Mouse (Mus musculus) gastrocnemius, adult 2 months (tissue): ENCODE results near the gene Gm20388. TPM values are rescaled to one million over a fixed set of nuclear protein-coding genes. Genes with fewer than 3 reads are reported as not detected.

Source experiments
- DNase-seq: peaks from one replicate; pipeline ENCODE4 v3.0.0; 2022
- H3K27ac ChIP-seq: fragments of 200-600 bp; 2 replicates; pipeline ENCODE4 v1.8.1; 2022; ENCODE audit warnings: mild to moderate bottlenecking
- H3K4me3 ChIP-seq: fragments of 200-600 bp; 2 replicates; pipeline ENCODE4 v1.8.1; 2022; ENCODE audit warnings: mild to moderate bottlenecking, moderate library complexity
- CTCF ChIP-seq: fragments of 200-600 bp; IDR thresholded peaks from 2 replicates; pipeline ENCODE4 v1.8.1; 2022; ENCODE audit warnings: antibody characterized with exemption, mild to moderate bottlenecking, moderate library complexity
- intact Hi-C: fragments of 180-260 bp; cut with DNase I; formaldehyde crosslinking; loops from one replicate; pipeline ENCODE4 v1.15.1; 2025
- total RNA-seq, 2 experiments: library from RNA; stranded (reverse); gene quantifications; 2 replicates each; pipeline ENCODE4 v1.2.3; 2021

The Gm20388 gene
- total RNA-seq, 2 experiments from 2014 or later = 6.1 to 15.0 TPM

DNA sequence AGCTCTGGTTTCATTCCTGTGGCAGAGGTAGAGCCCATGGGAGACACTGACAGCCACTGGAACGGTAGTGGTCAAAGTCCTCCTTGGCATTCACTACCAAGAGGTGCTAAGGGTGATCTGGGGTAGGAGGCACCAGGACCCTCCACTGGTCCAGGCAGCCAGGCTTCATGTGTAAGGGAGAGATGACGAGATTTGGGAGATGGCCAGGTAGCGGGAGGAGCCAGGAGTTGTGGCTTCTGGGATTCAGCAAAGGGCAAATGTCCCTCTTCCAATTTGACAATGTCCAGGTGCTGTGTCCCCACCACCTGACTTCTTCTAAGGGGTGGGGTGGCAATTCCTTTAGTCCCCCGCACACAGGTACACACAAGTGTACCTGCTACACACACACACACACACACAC, 501.7 kb downstream of the Gm20388 start:
- intact Hi-C loops = no loop called here
- Histone ChIP-seq H3K27ac (no peak overlapping the region), H3K4me3 (no peak overlapping the region)
- DNase-seq = peak; percentile 24
- no peak for TF ChIP-seq CTCF

DNA sequence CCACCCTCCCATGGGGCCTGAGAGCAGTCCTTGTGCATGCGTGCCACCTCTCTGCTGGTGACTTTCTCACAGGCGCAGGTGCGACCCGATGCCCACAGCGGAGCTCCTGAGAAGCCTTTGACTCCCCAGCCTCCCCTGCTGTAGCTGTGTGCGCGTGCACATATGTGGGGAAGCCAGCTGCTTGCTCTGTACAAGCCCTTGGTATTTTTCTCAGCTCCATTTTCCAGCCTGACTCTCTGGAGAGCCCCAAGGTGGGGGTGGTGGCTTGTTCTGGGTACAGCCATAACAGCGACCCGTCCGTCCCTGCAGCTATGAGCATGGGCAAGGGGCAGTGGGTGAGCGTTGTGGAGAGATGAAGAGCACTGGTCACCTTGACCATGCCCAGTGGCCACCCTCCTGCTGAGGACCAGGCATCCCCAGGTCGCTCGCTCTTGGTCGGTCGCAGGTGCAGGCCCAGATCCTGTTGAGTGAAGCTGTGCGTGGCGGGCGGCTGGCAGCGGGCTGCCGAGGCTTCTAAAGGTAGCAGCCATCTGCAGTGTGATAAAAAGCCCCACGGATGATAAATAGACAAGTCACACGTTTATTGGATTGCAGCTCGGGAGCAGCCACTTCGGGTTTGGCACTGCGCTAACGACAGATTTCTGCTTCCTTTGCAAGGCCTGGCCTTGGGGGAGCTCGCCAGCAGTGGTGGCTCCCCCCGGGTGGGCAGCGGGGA, 502.4 kb downstream of the Gm20388 start:
- DNase-seq = no peak
- no peak overlapping the region for H3K4me3 ChIP-seq
- intact Hi-C loops = no loop called here
- TF ChIP-seq CTCF = no peak
- H3K27ac ChIP-seq = no peak overlapping the region

DNA sequence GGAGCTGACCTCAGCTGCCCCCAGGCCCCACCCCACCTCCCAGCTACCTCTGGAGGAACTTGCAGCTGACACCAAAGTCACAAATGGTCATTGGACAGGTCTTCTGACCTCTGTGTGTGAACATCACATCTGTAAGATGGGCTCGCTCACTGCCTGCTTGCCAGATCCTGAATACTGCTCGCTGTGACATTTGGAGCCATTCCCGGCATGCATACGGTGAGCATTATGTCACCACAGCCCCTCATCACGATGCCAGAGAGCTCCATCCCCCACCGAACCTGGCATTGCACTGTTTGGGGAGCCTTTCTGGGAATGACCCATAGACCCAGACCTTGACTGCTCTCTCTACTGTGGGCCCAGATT, 503.0 kb downstream of the Gm20388 start:
- TF ChIP-seq CTCF = no peak
- no peak overlapping the region for H3K27ac ChIP-seq

DNA sequence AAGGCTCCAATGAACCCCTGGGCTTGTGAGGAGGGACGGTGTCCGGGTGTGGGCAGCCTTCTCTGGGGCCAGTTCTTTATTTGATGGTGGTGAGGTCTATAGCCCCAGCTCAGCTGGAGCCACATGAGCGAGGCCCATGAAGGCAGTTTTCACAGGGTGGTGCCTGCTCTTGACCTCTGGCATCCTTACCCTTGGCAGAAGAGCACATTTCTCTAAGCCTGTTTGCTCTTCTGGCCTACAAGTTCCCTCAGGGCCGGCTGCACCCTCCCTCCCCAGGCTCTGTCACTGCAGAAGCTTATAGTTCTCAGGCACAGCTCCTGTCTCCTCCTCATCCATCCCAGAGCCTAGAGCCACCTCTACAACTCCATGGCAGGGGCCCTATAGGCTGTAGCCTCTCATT, 503.6 kb downstream of the Gm20388 start:
- Histone ChIP-seq H3K27ac (no peak overlapping the region), H3K4me3 (no peak overlapping the region)
- DNase-seq = no peak
- intact Hi-C loops = no loop called here
- no peak for TF ChIP-seq CTCF

More for the DNA sequence above, 503.0 kb downstream of the Gm20388 start:
- intact Hi-C loops = no loop called here
- no peak overlapping the region for H3K4me3 ChIP-seq
- DNase-seq = no peak

DNA sequence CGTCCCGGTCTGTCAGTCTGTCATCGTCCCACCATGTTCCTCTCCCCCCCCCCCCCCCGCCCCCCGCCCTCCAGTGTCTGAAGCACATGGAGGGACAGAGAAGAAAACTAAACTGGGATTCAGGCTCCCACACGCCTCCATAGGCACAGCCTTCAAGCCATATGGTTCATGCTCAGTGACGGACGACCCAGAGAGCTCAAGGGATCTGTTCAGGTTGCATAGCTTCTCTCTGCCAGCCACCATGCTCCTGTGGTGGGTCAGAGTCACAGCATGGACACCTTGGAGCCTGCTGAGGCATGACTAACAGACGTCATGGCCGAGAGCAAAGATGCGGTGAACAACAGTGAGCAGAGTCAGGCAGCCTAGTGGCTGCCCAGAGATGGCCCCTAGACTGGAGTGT, 504.8 kb downstream of the Gm20388 start:
- DNase-seq = no peak
- Histone ChIP-seq H3K27ac (peak overlapping the region; percentile 87), H3K4me3 (no peak overlapping the region)
- intact Hi-C loops = loop anchor here (5.0 kb wide), 1 partner anchor 122 kb away; no protein-coding TSS in a partner anchor
- no peak for TF ChIP-seq CTCF

DNA sequence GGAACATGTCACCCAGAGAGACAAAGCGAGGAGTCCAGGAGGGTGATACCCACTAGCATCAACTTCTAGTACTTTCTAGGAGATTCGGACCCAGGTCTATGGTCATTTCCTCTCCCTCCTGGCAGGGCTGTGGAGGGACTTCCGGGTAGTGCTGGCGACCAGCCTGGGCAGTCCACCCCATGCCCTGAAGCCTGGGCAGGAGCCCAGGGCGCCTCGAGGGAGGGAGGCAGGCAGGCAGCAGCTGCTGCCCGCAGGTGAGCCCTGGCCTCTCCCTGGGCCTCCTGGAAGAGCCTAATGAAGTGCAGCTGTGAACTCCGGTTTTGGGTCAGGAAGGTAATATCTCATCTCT, 505.5 kb downstream of the Gm20388 start:
- peak overlapping the region; percentile 87 for H3K27ac ChIP-seq
- DNase-seq = peak; percentile 56
- no peak for TF ChIP-seq CTCF
- H3K4me3 ChIP-seq = peak overlapping the region; percentile 61
- intact Hi-C loops = loop anchor here (5.0 kb wide), 1 partner anchor 121 kb away; no protein-coding TSS in a partner anchor

DNA sequence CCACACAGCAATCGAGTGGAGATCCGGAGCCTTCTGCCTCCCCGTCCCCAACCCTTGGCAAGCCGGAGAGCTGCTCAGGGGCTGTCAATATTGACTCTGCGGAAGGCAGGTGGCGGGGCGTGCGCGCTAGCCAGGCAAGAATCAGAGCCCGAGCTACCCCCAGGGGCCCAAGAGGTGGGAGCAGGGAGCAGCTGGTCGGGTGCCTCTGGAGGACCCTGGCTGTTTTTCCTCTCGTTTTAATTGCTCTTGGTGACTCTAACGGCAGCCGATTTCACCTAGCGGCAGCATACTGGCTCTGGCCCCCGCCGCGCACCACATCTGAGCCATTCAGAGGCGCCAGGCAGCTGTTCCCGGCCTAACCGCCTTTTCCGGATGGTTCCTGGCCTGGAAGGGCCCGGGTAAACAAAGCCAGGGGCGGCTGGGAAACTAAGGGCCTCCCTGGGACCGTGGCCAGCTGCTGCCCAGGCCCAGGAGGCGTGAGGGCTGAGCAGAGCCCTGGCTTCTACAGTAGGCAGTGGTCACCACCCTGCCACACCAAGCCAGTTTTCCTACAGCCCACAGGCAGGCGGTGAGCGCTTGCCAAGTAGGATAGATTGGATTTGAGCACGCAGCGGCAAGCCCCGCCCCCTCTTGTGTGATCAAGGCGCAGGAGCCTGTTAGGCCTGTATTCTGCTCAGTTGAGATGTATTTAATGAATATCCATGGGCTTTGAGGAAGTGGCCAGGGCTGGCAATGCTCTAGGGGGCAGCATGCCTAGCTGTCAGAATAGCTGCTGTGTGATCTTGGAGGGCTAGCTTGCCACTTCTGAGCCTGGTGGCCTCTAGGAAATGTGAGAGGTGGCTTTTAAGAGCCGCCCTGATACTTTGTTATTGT, 506.1 kb downstream of the Gm20388 start:
- H3K27ac ChIP-seq = peak overlapping the region; percentile 87
- DNase-seq = peak; percentile 88
- intact Hi-C loops = loop anchor here (5.0 kb wide), 1 partner anchor 121 kb away; no protein-coding TSS in a partner anchor
- peak overlapping the region; percentile 61 for H3K4me3 ChIP-seq
- TF ChIP-seq CTCF = peak; percentile 40

DNA sequence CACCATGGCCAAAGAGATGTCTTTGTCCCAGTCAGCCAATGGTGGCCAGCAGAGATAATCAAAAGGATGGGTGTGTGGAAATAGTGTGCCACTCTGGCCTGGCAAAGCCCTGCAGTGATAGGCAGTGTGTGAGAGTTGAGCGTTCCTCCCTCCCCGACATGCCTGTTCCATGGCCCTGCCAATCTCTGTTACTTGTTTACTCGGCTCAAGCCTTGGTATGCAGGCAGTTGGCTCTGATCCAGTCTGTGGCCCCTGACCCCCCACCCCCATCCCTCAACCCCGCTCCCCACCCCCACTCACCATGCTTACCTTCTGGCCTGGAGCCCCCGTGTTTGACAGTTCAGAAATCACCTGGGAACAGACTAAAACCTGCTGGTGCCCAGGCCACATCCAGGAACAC, 507.5 kb downstream of the Gm20388 start:
- no peak for TF ChIP-seq CTCF
- DNase-seq = no peak
- intact Hi-C loops = loop anchor here (5.0 kb wide), 1 partner anchor 119 kb away; no protein-coding TSS in a partner anchor
- Histone ChIP-seq H3K4me3 (no peak overlapping the region), H3K27ac (no peak overlapping the region)

DNA sequence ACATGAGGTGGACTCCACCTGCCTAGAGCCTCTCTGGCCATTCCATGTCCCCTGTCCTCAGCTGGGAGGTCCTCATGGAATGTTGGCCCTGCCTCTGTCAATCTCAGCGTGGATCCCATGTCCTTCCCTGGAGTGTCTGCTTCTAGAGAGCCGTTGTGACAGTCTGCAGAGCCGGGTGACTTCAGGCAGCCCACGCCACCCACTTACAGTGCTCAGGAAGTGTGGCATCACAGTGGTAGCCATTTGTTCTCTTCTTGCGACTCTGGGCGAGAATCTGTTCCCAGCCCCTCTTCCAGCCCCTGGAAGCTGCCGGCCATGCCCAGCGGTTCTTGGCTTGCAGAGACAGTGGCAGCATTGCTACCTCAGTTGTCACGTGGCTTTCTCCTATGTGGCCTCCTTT, 509.0 kb downstream of the Gm20388 start:
- intact Hi-C loops = loop anchor here (5.0 kb wide), 2 partner anchors 37 to 118 kb away; no protein-coding TSS in a partner anchor
- DNase-seq = peak; percentile 23
- Histone ChIP-seq H3K4me3 (no peak overlapping the region), H3K27ac (no peak overlapping the region)
- TF ChIP-seq CTCF = no peak

DNA sequence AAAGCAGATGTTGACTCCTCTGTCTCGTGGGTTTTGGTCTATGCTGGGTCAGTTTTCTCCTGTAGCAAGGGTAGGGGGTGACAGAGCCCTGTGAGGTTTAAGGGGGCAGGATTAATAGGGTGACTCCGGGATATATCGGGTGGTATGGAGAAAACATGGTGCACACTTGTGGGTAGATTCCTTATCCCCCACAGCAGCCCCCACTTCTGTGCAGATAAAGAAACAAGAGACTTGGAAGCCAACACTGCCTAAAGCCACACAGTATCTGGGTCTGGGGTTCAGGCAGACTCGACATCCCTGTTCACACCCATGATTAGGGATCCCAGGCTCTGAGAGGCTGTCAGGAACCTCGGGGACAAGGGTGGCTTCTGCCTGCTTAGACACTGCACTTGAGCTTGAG, 509.6 kb downstream of the Gm20388 start:
- no peak overlapping the region for H3K4me3 ChIP-seq
- no peak for DNase-seq
- TF ChIP-seq CTCF = no peak
- intact Hi-C loops = loop anchor here (5.0 kb wide), 1 partner anchor 38 kb away; no protein-coding TSS in a partner anchor
- no peak overlapping the region for H3K27ac ChIP-seq

DNA sequence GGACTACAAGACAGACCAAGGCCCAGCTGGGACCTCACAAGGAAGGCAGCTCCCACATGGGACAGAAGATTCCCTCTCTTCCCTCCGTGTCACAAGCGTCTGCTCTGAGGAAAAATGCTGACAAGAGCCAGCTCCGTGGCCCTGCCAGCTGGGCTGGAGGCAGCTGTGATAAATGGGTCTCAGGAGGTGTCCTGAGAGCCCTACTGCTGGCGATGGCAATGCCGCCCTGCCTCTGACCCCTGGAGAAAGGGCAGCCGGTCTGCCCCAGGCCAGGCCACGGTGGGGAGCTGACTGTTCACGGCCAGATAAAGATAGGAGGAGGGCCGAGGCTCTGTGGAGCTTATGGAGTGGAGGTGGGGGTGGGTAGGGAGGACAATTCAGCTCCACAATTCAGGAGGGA, 511.0 kb downstream of the Gm20388 start:
- intact Hi-C loops = loop anchor here (5.0 kb wide), 1 partner anchor 39 kb away; no protein-coding TSS in a partner anchor
- peak overlapping the region; percentile 78 for H3K27ac ChIP-seq
- DNase-seq = peak; percentile 91
- TF ChIP-seq CTCF = peak; percentile 6; the same call in 1 of the 2 replicates
- no peak overlapping the region for H3K4me3 ChIP-seq

DNA sequence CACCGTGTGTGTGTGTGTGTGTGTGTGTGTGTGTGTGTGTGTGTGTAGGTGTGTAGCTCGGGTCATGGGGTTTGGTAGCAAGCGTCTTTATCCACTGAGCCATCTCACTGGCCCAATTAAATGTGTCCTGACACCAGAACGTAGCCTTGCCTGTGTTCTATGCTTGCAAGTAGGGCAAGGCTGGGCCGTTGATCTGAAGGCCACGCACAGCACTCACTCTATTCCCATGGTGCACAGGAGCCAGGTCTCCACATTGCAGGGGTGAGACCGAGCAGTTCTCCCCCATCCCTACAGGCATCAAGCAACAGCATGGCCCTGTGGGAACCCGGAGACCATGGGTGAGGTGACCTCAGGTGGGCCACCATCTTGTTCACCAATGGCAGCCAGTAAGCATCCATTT, 511.6 kb downstream of the Gm20388 start:
- Histone ChIP-seq H3K4me3 (no peak overlapping the region), H3K27ac (peak overlapping the region; percentile 78)
- DNase-seq = no peak
- TF ChIP-seq CTCF = no peak
- intact Hi-C loops = loop anchor here (5.0 kb wide), 1 partner anchor 40 kb away; no protein-coding TSS in a partner anchor

DNA sequence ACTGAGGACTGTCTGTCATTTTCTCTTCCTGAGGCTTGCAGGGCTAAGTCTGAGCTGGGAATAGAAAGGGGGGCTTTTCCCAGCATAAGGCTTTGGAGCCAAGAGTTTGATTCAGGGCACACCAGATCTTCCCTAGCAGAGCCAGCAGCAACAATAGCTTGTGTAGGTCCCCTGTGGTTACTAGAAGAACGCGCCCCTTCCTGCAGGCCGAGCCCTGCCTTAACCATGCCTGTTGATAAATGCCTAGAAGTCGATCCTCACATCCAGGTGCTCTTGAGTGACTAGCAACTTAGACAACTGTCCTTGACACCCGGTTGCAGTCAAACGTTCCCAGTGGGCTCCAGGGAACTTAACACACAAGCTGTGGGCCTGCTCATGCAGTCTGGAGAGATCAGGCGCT, 512.9 kb downstream of the Gm20388 start:
- TF ChIP-seq CTCF = no peak
- no peak for DNase-seq
- intact Hi-C loops = loop anchor here (5.0 kb wide), 1 partner anchor 41 kb away; no protein-coding TSS in a partner anchor
- no peak overlapping the region for H3K4me3 ChIP-seq
- H3K27ac ChIP-seq = no peak overlapping the region
